Mouse (Mus musculus) liver, adult 2 months (tissue): ENCODE measurements around the gene Wasf3.

Experiments
- CTCF ChIP-seq: fragments of 200-500 bp; IDR thresholded peaks from 2 replicates; pipeline ENCODE4 v1.5.1; 2011; ENCODE audit warnings: low read depth, low read length, control low read depth
- POLR2A ChIP-seq: fragments of 200-500 bp; IDR thresholded peaks from 2 replicates; pipeline ENCODE4 v1.6.1; 2011; ENCODE audit warnings: low read length, control low read depth; ENCODE audit not compliant: insufficient read depth; ENCODE audit errors: extremely low read depth

- no peak for TF ChIP-seq POLR2A
- TF ChIP-seq CTCF: no peak
These were observed 47.0 kb downstream of the Wasf3 start for GRCm38 (mm10) chr5:146431821-146432220.
